Mouse (Mus musculus) erythroblast, embryonic 14.5 days (primary cell): ENCODE measurements around the gene Nrxn2.

Experiments used
- GATA1 ChIP-seq: IDR thresholded peaks from 2 replicates; pipeline ENCODE4 v1.6.1; 2012; ENCODE audit warnings: low read length, inconsistent platforms, mixed read lengths
- TAL1 ChIP-seq: IDR thresholded peaks from 3 replicates; pipeline ENCODE4 v1.6.1; 2012; ENCODE audit warnings: low read length, inconsistent platforms, mixed read lengths

GRCm38 (mm10) chr19:6502543-6503319 lies 84.2 kb downstream of the Nrxn2 start:
- TF ChIP-seq TAL1 = no peak
- no peak for TF ChIP-seq GATA1
